Mouse (Mus musculus): ENCODE results near the gene Efemp2. TPM values are rescaled to one million over a fixed set of nuclear protein-coding genes. Genes with fewer than 3 reads are reported as not detected.
A peak's percentile ranks its signal among the peaks of the same experiment; 100 is the strongest.

The Efemp2 gene
- total RNA-seq, 1 experiment from 2014 or later, result 0.09 TPM

- no peak for ATAC-seq (replicated peaks; ENCODE audit: low read depth, poor library complexity, severe bottlenecking)
Observed at GRCm38 (mm10) chr19:5494314-5494713, 20.6 kb downstream of the Efemp2 start.

- ATAC-seq (replicated peaks; ENCODE audit: low read depth, poor library complexity, severe bottlenecking), result no peak
Observed at GRCm38 (mm10) chr19:5495353-5496051, 21.7 kb downstream of the Efemp2 start.

- no peak for ATAC-seq (replicated peaks; ENCODE audit: low read depth, poor library complexity, severe bottlenecking)
Observed at GRCm38 (mm10) chr19:5496052-5496370, 22.3 kb downstream of the Efemp2 start.

- no peak for ATAC-seq (replicated peaks; ENCODE audit: low read depth, poor library complexity, severe bottlenecking)
Observed at GRCm38 (mm10) chr19:5500330-5500875, 26.6 kb downstream of the Efemp2 start.

GRCm38 (mm10) chr19:5503687-5504086, 29.9 kb downstream of the Efemp2 start, which contains the start of gene 1700020D05Rik:
TSS of gene 1700020D05Rik (minus strand) at chr19:5503787.
- no peak for ATAC-seq (replicated peaks; ENCODE audit: low read depth, poor library complexity, severe bottlenecking)

GRCm38 (mm10) chr19:5510031-5511026, 36.6 kb downstream of the Efemp2 start, which contains the start of gene Snx32:
TSS of gene Snx32 (minus strand) at chr19:5510538.
- ATAC-seq (replicated peaks; ENCODE audit: low read depth, poor library complexity, severe bottlenecking), result peak; percentile 94

GRCm38 (mm10) chr19:5511074-5511632, 37.4 kb downstream of the Efemp2 start:
- no peak for ATAC-seq (replicated peaks; ENCODE audit: low read depth, poor library complexity, severe bottlenecking)

- ATAC-seq (replicated peaks; ENCODE audit: low read depth, poor library complexity, severe bottlenecking), result peak; percentile 76
Observed at GRCm38 (mm10) chr19:5512091-5513004, 38.6 kb downstream of the Efemp2 start.

GRCm38 (mm10) chr19:5513005-5513349, 39.2 kb downstream of the Efemp2 start:
- no peak for ATAC-seq (replicated peaks; ENCODE audit: low read depth, poor library complexity, severe bottlenecking)

GRCm38 (mm10) chr19:5515840-5516777, 42.4 kb downstream of the Efemp2 start:
- ATAC-seq (replicated peaks; ENCODE audit: low read depth, poor library complexity, severe bottlenecking), result no peak; the same call in 1 of the 2 replicates

GRCm38 (mm10) chr19:5516906-5517505, 43.3 kb downstream of the Efemp2 start:
- ATAC-seq (replicated peaks; ENCODE audit: low read depth, poor library complexity, severe bottlenecking), result no peak

GRCm38 (mm10) chr19:5518721-5519120, 45.0 kb downstream of the Efemp2 start:
- ATAC-seq (replicated peaks; ENCODE audit: low read depth, poor library complexity, severe bottlenecking), result no peak

GRCm38 (mm10) chr19:5525204-5525603, 51.5 kb downstream of the Efemp2 start:
- no peak for ATAC-seq (replicated peaks; ENCODE audit: low read depth, poor library complexity, severe bottlenecking)

GRCm38 (mm10) chr19:5529325-5530137, 55.8 kb downstream of the Efemp2 start:
- peak; percentile 99 for ATAC-seq (replicated peaks; ENCODE audit: low read depth, poor library complexity, severe bottlenecking)

GRCm38 (mm10) chr19:5530138-5530524, 56.4 kb downstream of the Efemp2 start:
- no peak for ATAC-seq (replicated peaks; ENCODE audit: low read depth, poor library complexity, severe bottlenecking)

All from common myeloid progenitor, adult 5-6 weeks (primary cell).